Mouse (Mus musculus): ENCODE results near the gene Msl2. TPM values are rescaled to one million over a fixed set of nuclear protein-coding genes. Genes with fewer than 3 reads are reported as not detected.
A peak's percentile ranks its signal among the peaks of the same experiment; 100 is the strongest.

Gene Msl2
- polyA plus RNA-seq, 2 experiments from 2014 or later: 11.6 to 12.2 TPM

GRCm38 (mm10) chr9:101075091-101075581 is 1.2 kb downstream of the Msl2 start:
- ATAC-seq: no peak

- no peak for ATAC-seq
These were observed 1.8 kb downstream of the Msl2 start for GRCm38 (mm10) chr9:101075694-101076093.

- no peak for ATAC-seq
These were observed 2.4 kb downstream of the Msl2 start for GRCm38 (mm10) chr9:101076095-101076875.

GRCm38 (mm10) chr9:101077486-101077885 is 3.6 kb downstream of the Msl2 start:
- ATAC-seq: no peak

- ATAC-seq: no peak
These were observed 4.7 kb downstream of the Msl2 start for GRCm38 (mm10) chr9:101078579-101078978.

GRCm38 (mm10) chr9:101080046-101080685 is 6.3 kb downstream of the Msl2 start:
- ATAC-seq: no peak

GRCm38 (mm10) chr9:101083728-101084127 is 9.8 kb downstream of the Msl2 start:
- ATAC-seq: no peak

GRCm38 (mm10) chr9:101095425-101095824 is 21.5 kb downstream of the Msl2 start:
- ATAC-seq: no peak

GRCm38 (mm10) chr9:101096461-101096860 is 22.6 kb downstream of the Msl2 start:
- no peak for ATAC-seq

GRCm38 (mm10) chr9:101097542-101097941 is 23.6 kb downstream of the Msl2 start:
- ATAC-seq: no peak

GRCm38 (mm10) chr9:101099445-101099844 is 25.5 kb downstream of the Msl2 start:
- peak; percentile 59 for ATAC-seq

- no peak for ATAC-seq
These were observed 26.3 kb downstream of the Msl2 start for GRCm38 (mm10) chr9:101100163-101100562.

- ATAC-seq: no peak
These were observed 27.6 kb downstream of the Msl2 start for GRCm38 (mm10) chr9:101101547-101101946.

GRCm38 (mm10) chr9:101102288-101102687 is 28.4 kb downstream of the Msl2 start:
- ATAC-seq: no peak

- ATAC-seq: no peak
These were observed 31.0 kb downstream of the Msl2 start for GRCm38 (mm10) chr9:101104931-101105330.

GRCm38 (mm10) chr9:101105735-101106134 is 31.8 kb downstream of the Msl2 start:
- no peak for ATAC-seq

GRCm38 (mm10) chr9:101107386-101107785 is 33.5 kb downstream of the Msl2 start:
- no peak for ATAC-seq

- ATAC-seq: no peak
These were observed 36.1 kb downstream of the Msl2 start for GRCm38 (mm10) chr9:101110013-101110412.

GRCm38 (mm10) chr9:101113317-101113716 is 39.4 kb downstream of the Msl2 start:
- ATAC-seq: no peak

GRCm38 (mm10) chr9:101114182-101114884 is 40.4 kb downstream of the Msl2 start:
- ATAC-seq: no peak

GRCm38 (mm10) chr9:101143635-101144034 is 69.7 kb downstream of the Msl2 start:
- no peak for ATAC-seq

GRCm38 (mm10) chr9:101152872-101153271 is 79.0 kb downstream of the Msl2 start:
- ATAC-seq: no peak

Measured in activated CD4-positive, CD25-positive, alpha-beta regulatory T cell, adult 4 months (primary cell).